Mouse (Mus musculus): ENCODE measurements around the gene Igfbp5. TPM values are rescaled to one million over a fixed set of nuclear protein-coding genes. Genes with fewer than 3 reads are reported as not detected.

Gene Igfbp5
- total RNA-seq, 2 experiments from 2014 or later = 112 to 149 TPM

DNA sequence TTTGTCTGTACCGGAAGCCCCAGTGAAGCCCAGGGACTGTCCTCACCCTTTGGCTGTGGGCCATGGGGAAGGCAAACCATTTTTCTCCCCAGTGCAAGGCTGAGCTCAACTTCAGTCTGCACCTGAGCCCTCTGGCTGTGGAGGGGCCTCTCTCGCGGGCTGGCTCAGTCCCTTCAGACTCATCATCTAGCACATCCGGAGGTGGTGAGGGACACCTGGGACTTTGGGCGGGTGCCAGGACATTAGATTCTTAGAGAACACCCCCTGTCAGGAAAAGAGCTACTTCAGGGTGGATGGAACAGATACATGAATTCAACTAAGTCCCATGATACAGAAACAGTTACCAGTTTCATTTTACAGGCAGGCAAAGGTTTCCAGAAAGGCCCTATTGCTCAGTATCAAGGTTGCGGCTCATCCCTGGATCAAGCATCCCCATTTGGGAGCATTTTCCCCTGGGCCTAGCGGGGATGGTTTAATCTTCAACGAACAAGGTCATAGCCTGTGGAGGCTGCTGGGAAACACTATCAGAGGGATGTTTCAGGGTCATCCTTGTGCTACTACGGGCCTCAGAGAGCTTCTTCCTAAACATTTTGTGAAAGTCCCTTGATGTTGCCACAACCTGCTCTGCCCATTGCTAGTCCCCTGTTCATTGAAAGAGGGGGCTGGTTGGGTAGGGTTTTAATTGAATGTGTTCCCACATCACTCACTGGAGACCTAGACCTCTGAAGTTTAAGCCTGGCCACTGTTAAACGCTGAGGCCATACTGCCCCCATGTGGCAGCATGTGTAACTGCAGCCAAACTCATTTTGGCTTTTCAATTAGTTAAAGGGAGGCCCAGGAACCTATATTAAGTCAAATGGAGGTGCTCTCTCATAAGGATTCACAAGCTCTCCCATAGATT is 20.1 kb downstream of the Igfbp5 start:
- no peak for DNase-seq (ENCODE audit: low spot score)
- intact Hi-C loops (cut with DNase I) = loop anchor here (1.0 to 5.0 kb wide), 2 partner anchors 135 to 542 kb away; no protein-coding TSS in a partner anchor

DNA sequence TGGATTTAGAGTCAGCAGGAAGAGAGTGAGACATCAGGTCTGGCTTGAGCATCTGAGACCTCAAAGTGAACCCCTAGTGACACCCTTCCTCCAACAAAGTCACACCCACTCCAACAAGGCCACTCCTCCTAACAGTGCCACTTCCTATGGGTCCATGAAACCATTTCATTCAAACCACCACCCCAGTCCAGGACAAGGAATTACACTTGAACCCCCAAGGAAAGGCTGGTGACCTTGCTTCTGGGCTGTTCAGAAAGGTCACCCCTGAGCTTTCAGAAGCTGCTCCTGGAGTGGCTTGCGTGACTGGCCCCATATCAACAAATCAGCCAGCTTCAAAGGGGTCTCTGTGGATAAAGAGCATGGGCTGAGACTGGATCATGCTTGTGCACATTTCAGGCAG is 20.9 kb downstream of the Igfbp5 start:
- intact Hi-C loops (cut with DNase I) = no loop called here
- DNase-seq (ENCODE audit: low spot score) = no peak

DNA sequence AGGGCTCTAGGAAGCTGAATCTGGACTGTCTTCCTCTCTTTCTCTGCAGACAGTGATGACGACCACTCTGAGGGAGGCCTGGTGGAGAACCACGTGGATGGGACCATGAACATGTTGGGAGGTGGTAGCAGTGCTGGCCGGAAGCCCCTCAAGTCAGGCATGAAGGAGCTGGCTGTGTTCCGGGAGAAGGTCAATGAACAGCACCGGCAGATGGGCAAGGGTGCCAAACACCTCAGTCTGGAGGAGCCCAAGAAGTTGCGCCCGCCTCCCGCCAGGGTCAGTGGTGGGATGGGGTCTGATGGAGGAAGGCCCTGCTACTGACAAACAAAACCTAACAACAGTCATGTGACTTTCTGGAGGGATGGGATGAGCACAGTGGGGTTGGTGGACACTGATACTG is 25.6 kb downstream of the Igfbp5 start:
- no peak for DNase-seq (ENCODE audit: low spot score)
- intact Hi-C loops (cut with DNase I) = no loop called here

DNA sequence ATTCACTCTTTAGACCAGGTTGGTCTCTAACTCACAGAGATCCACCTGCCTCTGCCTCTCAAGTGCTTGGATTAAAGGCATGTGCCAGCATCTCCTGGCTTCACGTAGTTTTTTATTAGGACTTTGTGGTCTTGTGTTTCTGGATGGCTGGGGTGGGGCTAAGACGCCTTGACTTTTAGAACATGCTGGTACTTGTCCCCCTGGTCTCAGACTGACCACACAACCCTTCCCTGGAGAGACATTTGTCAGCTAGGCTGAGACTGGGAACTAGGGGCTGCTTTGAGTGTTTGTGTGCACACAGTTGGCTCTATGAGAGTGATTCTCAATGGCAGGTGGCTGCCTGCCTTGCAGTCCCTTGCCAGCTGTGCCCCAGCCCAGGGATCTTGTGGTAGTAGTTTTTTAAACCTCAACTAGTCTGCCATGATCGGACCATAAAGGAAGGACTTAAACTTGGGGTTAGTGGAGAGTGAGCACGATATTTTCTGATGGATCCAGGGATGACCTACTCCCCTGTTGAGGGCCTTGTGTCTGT is 26.8 kb downstream of the Igfbp5 start:
- DNase-seq (ENCODE audit: low spot score) = no peak
- intact Hi-C loops (cut with DNase I) = no loop called here

DNA sequence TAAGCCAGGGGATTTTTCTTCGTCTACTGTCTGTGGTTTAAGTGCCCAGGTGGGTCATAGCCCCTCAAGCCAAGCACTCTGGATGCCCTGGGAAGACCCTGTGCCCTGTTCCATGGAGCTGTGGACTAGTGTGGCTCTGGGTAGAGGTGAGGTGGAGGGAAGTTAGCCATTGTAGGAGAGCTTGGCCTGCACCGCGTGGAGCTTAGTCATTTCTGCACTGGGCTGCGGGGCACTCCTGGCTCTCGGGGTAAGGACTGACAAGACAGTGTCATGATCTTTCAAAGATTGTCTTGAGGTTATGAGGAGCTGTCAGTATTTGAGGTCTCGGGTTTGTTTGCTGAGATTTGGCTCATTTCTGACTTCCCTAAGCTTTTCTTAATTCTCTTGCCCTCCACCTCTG is 30.0 kb downstream of the Igfbp5 start:
- intact Hi-C loops (cut with DNase I) = no loop called here

DNA sequence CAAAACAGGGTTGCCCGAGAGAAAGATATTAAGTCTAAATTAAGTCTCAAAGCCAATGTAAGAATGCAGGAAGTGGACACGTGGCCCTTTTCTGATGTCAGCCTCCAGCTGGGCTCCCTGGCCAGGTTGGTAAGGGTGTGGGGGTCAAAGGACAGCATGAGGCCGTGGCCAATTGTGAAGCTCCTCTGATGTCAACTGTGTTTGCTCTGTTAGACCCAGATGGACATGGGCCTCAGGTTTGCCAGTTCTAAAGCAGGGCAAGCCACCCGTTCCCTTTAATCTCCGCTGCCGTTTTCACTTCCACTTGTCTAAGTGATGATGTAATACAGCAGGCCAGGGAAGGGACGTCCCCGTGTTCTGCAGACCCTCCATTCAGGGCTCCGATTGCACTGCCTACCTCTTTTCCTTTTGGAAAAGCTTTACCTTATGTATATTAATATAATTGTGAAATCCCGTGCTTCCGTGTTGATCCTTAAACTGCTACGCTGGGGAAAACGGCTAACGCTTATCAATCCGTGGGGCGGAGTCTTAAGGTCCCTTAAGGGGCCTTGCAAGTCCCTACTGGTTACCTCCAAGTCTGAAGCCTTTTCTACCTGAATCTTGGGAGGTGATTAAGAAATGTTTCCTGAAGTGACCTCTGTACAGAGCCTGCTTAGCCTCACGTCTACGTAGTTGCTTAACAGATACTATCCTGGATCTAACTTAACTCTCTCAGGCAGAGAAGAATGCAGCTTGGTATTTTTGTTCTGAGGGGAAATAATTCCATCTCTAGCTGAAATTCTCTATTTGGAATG is 31.8 kb downstream of the Igfbp5 start:
- intact Hi-C loops (cut with DNase I) = no loop called here
- no peak for DNase-seq (ENCODE audit: low spot score)

More for the DNA sequence above, 30.0 kb downstream of the Igfbp5 start:
- DNase-seq (ENCODE audit: low spot score) = no peak

DNA sequence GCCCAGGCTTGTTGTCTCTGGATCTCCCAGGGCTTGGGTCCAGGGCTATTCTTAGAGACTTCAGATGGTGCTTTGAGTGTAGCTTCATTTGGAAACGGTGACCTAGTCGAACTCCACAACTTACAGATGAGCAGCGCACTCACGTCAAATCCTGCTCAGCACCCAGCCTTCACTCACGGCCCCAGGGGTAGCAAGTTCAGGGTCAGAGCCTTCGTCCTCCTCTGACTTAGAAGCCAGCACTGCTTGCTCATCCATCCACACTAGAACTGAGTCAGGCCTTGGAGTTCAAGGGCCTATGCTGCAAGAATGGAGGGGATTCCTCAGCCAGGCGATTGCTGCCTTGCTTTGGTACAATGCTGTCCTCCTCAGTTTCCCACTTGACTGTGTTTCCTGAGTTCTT is 34.9 kb downstream of the Igfbp5 start:
- DNase-seq (ENCODE audit: low spot score) = no peak
- intact Hi-C loops (cut with DNase I) = no loop called here

DNA sequence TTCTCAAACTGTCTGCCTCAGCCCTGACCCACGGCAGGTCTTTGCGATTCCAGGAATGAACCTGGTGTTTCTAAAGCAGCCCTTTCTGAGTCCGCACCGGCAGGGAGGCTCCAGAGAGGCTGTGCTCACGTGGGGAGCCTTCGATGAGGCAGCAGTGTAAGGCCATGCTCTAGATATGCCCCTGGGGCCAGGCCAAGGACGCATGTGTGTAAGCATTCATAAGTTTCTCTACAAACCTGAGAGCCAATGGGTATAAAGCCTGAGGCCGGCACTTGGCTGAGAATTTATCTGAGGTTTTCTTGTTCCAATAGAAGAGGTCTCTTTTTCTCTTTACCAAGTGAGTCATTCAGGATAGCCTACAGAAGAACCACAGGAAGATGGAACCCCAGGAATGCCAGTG is 35.3 kb downstream of the Igfbp5 start:
- intact Hi-C loops (cut with DNase I) = no loop called here
- DNase-seq (ENCODE audit: low spot score) = no peak

DNA sequence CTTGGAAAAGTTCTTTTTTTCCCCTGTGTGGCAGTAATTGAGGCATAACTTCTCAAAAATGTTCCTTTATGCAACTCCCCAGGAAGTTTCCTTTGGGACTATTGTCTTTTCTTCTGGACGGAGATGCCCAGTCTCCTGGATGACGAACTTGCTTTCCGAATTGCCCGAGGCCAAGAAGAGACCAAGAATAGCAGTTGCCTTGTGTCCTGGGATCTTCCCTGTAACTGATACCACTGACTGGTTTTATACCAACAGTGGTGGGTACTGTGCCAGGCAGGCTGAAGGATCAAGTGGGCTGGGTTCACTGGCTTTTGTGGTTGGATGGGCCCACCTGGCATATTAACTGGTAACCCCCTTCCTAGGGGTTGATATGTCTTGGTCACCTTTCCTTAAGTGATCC is 41.1 kb downstream of the Igfbp5 start:
- DNase-seq (ENCODE audit: low spot score) = no peak
- intact Hi-C loops (cut with DNase I) = no loop called here

DNA sequence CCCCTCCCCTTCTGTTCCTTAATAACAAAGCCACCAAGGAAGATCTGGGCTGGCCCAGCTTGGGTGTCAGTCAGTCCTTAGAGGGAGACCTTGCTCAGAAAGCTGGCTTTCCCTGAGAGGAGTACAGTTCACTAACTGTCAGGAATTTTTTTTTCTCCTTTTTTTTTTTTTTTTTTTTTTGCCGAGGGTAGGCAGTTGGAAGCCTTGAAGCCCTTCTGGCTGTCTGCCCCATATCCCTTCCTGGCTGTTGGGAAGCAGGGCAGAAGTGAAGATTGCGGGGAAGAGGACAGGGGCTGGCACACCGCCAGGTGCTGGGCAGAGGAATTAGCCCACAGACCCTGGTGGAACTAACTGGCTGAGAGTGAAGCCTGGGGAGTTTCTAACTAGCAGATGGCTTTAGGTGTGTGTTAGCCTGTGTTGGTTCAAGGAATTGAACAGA is 42.0 kb downstream of the Igfbp5 start:
- DNase-seq (ENCODE audit: low spot score) = no peak
- intact Hi-C loops (cut with DNase I) = no loop called here

DNA sequence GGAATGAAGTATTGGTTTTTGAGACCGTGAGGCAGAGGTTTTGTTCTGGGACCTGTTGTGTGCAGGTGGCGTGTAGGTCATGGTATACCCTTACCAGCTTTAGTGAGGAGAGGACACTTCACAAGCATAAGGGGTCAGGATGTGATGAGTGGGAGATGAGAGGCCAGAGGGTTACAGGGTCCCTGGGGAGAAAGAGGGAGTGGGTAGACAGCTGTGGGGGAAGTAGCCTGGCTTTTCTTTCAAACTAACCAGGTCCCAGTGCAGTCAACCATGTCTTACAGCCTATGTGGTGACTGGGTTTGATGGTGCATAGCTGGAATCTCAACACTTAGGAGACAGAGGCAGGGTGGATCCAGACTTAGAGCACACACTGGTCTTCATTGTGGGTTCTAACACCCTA is 44.2 kb downstream of the Igfbp5 start:
- no peak for DNase-seq (ENCODE audit: low spot score)
- intact Hi-C loops (cut with DNase I) = no loop called here

DNA sequence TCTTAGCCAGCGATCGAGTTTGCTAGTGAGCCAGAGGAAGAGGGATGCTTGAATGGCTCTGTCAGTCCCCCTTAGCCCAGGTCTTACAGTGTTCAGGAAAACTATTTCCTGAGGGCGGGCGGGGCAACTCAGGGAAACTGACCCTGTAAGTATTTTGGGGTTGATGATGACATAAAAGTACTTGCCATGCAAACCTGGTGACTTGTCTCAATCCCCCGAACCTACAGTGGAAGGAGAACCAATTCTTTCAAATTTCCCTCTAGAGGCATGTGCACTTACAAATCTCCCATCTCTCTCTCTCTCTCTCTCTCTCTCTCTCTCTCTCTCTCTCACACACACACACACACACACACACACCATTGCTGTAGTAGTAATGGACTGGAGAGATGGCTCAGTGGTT is 45.8 kb downstream of the Igfbp5 start:
- DNase-seq (ENCODE audit: low spot score) = no peak
- intact Hi-C loops (cut with DNase I) = no loop called here

DNA sequence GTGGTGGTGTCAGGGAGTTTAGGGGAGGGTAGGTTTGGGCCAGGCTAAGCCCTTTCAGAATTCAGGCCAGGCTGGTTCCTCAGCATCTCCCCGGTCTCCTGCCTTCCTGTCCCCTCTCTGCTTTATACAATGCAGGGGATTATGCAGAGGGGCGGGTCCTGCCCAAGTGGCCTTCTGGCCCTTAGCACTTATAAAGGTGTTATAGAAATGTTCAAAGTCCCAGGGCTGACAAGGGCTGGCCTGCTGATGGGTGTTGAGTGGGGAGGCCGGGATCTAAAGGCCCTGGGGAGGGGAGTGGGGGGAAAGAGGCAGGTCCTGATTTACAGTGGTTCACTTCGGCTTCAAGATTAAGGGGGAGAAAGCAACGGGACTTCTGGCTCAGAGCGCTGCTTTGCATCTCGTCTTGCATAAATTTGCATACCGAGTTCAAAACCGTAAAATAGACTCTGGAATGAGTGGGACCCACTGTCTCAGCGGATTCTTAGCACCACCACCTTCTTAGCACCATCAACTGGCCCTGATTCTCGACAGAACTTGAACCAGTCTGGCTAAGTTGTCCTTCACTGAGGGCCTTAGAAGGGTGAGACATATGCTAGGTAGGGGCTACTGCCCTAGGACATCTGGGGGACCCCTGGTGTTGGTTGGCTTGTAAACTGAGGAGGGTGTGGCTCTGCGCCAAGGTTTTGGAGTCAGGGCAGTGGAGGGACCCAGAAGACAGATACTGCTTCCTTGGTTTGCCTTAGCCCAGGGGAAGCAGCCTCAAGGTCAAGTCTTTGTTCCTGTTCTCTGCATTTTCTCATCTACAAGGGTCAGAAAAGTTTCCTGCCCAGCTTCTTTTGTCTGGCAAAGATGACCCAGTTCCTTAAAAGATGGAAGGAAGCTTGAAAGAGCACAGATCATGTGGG is 47.0 kb downstream of the Igfbp5 start:
- intact Hi-C loops (cut with DNase I) = no loop called here

DNA sequence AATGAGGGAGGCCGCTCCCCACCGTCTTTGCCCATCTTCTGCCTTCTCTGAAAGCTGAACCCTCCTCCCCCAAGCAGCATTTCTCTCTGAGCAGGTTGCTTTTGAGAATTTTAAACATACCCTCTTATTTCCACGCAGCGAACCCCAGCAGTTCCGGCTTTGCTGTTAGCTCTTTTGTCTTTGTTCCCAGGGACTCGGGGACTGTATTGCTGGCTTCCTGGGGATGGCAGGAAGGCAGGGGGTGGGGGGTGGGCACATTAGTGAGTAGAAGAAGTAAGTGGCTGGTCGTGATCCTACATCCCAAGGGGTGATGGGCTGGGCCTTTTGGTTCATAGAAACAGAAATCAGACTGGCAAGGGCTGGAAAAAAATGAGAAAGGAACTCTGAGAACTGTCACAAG is 47.8 kb downstream of the Igfbp5 start:
- DNase-seq (ENCODE audit: low spot score) = no peak

More for the DNA sequence above, 47.0 kb downstream of the Igfbp5 start:
- DNase-seq (ENCODE audit: low spot score) = no peak

DNA sequence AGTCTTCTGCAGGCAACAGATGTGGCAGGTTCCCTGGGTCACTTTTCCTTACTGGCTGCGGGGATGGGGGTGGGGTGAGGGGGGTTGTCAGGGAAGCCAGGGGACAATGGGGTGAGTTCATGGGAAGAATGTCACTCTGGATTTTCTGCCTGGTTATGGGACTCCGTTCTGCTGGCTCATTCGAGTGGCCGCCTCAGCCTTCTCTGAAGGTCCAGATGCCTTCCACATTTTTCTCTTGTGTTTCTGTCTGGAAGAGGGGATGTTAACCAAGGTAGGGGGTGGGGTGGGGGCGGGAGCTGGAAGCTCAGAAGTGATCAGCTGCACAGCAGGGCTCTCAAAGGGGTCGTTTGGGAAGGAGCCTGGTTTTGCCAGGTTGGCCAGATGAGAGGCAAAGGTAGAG is 48.2 kb downstream of the Igfbp5 start:
- intact Hi-C loops (cut with DNase I) = no loop called here
- no peak for DNase-seq (ENCODE audit: low spot score)

More for the DNA sequence above, 47.8 kb downstream of the Igfbp5 start:
- intact Hi-C loops (cut with DNase I) = no loop called here

DNA sequence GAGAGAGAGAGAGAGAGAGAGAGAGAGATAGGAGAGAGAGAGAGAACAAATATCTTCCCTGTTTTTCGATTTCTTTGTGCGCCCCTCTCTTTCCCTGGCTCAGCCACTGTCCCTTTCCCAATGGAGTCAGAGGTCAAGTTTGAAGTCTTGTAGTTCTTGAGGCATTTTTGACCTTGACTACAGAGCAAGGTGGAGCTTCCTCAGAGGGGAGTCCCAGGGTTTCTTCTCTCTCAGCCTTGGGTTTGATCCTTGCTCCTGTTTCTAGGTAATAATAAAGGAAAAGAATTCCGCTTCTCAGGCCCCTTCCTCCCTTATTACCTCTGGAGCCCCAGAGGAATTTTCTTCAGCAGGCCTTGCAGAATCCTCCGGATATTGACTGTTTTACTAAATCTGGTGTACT is 48.8 kb downstream of the Igfbp5 start:
- no peak for DNase-seq (ENCODE audit: low spot score)
- intact Hi-C loops (cut with DNase I) = no loop called here

DNA sequence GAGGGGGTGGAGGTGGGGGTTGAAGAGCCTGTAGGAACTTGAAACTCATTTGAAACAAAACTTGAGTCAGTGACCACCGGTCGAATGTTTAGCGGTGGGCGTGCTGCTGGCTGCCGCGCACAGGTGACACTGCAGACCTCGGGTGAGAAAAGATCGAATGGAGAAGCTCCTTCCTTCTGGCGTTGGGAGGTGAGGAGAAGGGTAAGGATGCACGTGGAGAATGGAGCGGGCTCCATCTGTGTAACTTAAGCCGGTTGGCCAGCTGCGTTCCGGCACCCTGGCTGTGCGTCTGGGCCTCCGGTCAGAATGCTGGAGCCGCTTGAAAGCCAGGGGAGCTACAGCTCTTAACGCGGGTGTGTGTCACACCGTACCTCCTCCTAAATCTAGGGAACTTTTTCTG is 49.4 kb downstream of the Igfbp5 start:
- no peak for DNase-seq (ENCODE audit: low spot score)
- intact Hi-C loops (cut with DNase I) = no loop called here

DNA sequence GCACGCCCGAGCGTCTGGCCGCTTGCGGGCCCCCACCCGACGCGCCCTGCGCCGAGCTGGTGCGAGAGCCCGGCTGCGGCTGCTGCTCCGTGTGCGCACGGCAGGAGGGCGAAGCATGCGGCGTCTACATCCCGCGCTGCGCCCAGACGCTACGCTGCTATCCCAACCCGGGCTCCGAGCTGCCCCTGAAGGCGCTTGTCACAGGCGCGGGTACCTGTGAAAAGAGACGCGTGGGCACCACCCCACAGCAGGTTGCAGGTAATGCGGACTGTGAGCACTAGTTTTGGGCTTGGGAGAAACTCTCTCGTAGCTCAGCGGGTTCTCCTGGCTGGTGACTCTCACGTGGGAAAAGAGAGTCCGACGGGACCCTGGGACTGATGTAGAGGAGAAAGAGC is 50.0 kb downstream of the Igfbp5 start:
- intact Hi-C loops (cut with DNase I) = no loop called here
- DNase-seq (ENCODE audit: low spot score) = no peak

DNA sequence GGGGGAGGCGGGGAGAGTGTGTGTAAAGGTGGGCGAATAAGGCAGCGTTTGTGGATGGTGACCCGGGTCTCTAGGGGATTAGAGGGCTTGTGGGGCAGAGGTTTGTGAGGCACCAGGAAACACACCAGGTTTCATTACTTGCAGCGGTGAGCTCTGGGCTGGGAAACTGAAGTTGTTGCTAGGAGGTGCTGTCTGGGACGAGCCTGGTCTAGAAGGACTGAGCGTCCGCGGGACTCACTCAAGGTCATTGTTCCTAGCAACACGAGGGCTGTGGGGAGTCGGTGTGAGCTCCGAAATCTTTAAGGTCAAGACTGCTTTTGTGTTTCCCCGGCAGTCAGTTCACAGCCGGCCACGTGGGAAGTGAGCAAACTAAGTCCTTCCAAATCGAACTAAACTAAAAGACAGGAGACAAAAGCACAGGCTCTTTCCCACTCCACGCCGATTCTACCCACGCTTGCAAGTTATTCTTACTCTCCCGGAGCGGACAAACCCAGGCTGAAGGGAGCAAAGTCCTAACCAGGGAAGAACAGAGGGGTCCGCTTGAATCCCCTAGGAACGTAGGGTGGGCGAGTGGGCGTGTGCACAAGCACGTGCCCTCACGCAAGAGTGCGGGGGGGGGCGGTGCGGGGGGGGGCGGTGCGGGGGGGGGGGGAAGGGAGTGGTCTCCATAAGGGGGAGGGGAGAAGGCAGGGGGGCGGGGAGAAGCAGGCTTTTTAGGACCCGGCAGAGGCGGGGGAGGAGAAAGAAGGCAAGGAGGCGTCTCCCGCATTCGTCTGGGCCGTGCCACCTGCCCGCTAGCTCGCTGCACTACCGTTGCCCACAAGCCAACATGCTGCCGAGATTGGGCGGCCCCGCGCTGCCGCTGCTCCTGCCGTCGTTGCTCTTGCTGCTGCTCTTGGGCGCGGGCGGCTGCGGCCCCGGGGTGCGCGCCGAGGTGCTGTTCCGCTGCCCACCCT is 50.7 kb downstream of the Igfbp5 start, which contains the start of gene Igfbp2:
Igfbp2 (plus strand) TSS at position 753 of the 956 bp plus-strand sequence.
- intact Hi-C loops (cut with DNase I) = no loop called here
- DNase-seq (ENCODE audit: low spot score) = no peak

Measured in heart, postnatal 25 days (tissue).